ENCODE assay signal across 1 mouse cellular context in genomic region chr8:122572751-122573150, GRCm38 (mm10).
TF ChIP-seq lines count a peak whose summit lies in the region.

No protein-coding gene starts in this region.

TF ChIP-seq in CH12.LX, 34 proteins besides CTCF, POLR2A, EP300 and RAD21:
- no peak for TF ChIP-seq MAFK (IDR thresholded peaks at IDR 0.05; ENCODE audit: insufficient replicate concordance, low read length)
